Mouse (Mus musculus) layer of hippocampus, adult 11-12 months (tissue): Measurements from ENCODE around the gene Tyrobp.
A peak's percentile ranks its signal among the peaks of the same experiment; 100 is the strongest.

ENCODE experiments used
- DNase-seq: peaks from one replicate; pipeline ENCODE4 v3.0.0; 2022; ENCODE audit warnings: low spot score

Gene Tyrobp

DNA sequence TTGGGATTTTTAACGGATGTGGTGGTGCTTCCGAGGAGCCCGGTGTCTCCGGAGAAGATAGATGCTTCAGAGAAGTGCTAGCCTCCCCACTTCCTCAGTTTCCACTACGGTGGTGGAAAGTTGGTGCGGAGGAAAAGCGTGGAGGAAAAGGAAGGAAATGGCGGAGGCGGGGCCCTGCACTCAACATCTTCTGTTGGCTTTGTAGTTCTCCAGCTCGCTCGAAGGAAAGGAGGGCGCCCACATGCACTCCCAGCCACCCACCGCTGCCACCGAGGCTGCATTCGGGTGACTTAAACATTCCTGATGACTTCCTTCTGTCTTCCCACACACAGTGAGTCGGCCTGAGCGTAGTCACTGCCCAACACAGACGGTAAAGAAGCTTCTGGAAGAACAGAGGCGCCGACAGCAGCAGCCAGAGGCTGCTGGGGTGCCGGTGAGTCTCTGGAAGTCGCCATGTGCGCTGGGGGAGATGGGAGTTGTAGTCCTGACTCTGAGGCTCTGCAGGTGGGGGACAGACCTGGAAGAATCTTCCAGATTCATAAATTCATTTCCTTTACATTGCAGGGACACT lies 9.6 kb downstream of the Tyrobp start:
- DNase-seq: peak; percentile 52

DNA sequence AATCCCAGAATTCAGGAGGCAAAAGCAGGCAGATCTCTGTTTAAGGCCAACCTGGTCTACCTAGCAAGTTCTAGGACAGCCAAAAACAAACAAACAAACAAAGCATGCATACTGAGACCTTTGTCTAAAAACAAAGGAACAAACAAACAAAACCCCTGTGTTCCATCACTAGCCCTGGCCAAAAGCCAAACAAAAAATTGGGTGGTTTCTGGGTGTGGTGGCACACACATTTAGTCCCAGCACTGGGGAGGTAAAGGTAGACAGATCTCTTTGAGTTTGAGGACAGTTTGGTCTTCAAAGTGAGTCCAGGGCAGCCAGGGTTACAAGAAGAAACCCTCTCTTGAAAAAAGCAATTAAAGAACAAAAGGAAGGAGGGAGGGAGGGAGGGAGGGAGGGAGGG lies 15.8 kb downstream of the Tyrobp start:
- DNase-seq: no peak

- no peak for DNase-seq
Observed at GRCm38 (mm10) chr7:30430191-30430590, 16.6 kb downstream of the Tyrobp start.

DNA sequence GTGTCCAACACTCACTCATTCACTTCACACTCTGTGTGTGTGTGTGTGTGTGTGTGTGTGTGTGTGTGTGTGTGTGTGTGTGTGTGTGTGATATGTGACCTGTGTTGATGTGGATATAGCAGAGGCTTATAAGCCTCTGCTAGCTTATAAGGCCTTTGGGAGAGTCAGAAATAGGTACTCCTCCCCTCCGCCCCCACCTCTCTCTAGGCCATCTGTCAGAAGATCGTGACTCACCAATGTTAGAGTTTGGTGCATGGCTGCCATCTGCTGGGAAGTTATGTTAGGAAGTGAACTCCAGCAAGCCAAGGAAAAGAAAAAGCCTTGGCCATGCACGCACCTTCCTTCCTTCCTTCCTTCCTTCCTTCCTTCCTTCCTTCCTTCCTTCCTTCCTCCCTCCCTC lies 18.2 kb downstream of the Tyrobp start:
- DNase-seq: peak; percentile 91

DNA sequence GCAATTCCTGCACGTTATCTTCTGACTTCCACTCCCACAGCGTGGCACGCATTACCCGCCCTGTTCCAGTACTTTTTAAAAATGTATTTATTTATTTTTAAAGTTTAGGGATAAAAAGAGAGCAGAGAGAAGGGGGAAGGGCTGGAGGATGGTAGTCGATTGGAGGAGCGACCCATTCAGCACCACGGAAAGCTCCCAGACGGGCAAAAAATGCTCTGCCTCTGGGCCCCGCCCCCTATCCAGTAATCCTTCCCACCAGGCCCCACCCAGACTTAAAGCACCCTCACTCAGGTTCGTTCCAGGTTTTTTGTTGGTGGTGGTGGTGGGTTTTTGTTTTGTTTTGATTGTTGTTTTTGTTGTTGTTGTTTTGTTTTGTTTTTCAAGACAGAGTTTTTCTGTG lies 20.7 kb downstream of the Tyrobp start:
- DNase-seq: no peak

GRCm38 (mm10) chr7:30434701-30435100 lies 21.1 kb downstream of the Tyrobp start:
- no peak for DNase-seq

GRCm38 (mm10) chr7:30435156-30435555 lies 21.6 kb downstream of the Tyrobp start:
- no peak for DNase-seq

DNA sequence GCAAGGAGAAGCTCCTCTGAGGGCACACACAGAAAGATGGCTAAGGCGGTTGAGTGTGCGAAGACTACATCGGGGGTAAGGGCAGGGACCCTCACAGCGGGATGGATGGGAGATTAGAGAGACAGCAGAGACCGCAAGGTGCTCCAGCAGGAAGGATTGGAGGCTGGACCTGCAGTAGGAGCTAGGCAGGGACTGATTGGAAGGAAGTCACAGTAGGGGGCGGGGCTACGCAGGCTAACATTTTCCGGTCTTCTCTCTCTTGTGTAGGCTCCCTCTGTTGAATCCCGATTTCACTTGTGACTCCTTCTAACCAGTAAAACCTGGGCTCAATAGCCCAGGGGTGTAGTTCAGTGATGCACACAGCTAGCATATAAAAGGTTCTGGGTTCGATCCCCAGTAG lies 23.3 kb downstream of the Tyrobp start:
- DNase-seq: no peak

- no peak for DNase-seq
Observed at GRCm38 (mm10) chr7:30439734-30440133, 26.2 kb downstream of the Tyrobp start.

DNA sequence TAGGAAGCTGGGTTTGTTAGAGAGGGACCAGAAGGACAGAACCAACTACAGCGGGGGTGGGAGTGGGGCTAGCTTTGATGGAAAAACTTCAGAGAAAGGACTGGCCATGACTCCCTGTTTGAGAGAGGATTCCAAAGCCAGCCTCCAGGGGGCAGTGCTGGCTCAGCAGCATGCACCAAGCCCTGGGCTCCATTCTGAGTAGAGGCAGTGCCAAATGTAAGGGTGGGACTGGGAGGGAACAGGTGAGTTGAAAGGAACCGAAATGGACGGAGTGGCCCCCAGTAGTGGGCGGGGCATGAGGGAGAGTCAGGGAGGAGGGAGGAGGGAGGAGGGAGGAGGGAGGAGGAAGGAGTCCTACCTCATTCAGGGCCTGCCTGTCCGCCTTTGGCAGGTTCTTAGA lies 27.1 kb downstream of the Tyrobp start:
- DNase-seq: peak; percentile 69

GRCm38 (mm10) chr7:30443696-30444095 lies 30.1 kb downstream of the Tyrobp start:
- no peak for DNase-seq

GRCm38 (mm10) chr7:30444154-30444970 lies 30.8 kb downstream of the Tyrobp start:
- peak; percentile 79 for DNase-seq

GRCm38 (mm10) chr7:30444971-30445751 lies 31.6 kb downstream of the Tyrobp start, which contains the start of gene Aplp1:
Gene Aplp1 (minus strand): TSS chr7:30445535.
- peak; percentile 86 for DNase-seq

DNA sequence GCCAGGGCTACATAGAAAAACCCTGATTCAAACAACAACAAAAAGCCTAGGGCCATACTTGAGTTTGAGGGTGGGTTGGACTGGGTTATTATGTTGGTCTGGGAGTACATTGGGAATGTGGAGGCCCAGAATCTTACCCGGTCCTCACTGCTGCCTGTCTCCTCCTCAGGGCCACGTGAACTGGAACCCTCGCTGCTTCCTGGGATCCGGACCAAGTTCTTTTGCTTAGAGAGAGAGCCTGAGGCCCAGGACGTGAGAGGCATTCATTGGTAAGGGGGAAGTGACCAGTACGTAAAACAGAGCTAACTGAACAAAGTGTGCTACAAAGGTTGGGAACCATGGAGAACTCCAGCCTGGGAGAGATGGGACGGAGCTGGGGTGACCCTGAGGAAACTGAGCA lies 36.7 kb downstream of the Tyrobp start:
- DNase-seq: no peak

- DNase-seq: no peak
Observed at GRCm38 (mm10) chr7:30453327-30453726, 39.8 kb downstream of the Tyrobp start.

- DNase-seq: no peak
Observed at GRCm38 (mm10) chr7:30453766-30454165, 40.2 kb downstream of the Tyrobp start.

DNA sequence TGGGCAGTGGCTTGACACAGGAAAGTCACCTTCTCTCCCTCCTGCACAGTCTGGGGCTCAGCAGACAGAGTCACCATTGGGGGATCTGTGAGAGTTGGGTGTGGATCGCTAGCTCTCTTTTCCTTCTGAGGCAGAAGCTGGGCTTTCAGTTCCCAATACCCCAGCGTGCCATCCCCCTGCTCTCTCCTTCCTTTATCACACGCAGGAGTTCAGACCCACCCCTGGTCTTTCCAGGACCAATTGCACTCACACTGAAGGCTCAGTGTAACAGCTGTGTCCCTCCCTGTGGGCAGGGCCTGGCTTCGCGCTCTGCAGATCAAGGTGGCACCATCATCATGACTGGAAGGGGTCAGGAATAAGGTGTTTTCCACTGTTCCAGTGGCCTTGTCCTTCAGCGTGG lies 40.7 kb downstream of the Tyrobp start:
- DNase-seq: no peak

GRCm38 (mm10) chr7:30456487-30456886 lies 42.9 kb downstream of the Tyrobp start:
- no peak for DNase-seq

- DNase-seq: no peak
Observed at GRCm38 (mm10) chr7:30456911-30457628, 43.5 kb downstream of the Tyrobp start.

- DNase-seq: peak; percentile 74
Observed at GRCm38 (mm10) chr7:30457629-30458330, 44.2 kb downstream of the Tyrobp start, which contains the start of the genes Kirrel2 and Nphs1. Gene Kirrel2 (minus strand): TSS chr7:30457690. Gene Nphs1 (plus strand): TSS chr7:30458315.

DNA sequence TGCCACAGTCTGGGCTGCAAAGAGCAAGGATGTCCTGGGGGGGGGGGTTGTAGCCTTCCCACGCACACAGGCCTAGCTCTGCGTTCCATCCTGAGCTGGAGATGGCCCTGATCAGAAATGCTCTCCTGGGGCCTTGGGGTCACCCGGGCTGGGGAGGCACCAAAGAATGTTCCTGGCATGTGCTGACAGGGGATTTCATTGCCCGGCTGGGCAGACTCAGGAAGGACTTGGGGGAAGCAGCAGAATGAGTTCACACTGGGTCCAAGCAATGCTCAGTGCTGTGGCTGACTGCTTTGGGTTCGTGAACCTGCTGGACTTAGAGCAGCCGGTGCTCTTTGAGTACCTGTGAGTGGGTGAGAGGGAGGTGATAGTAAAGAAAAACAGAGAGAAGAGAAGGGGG lies 45.9 kb downstream of the Tyrobp start:
- no peak for DNase-seq
